ENCODE assay signal across 25 mouse cellular contexts in genomic region chr12:110319696-110320095, GRCm38 (mm10). TPM values are rescaled to one million over a fixed set of nuclear protein-coding genes. Genes with fewer than 3 reads are reported as not detected.
"Had no signal": no experiment of that assay in that cellular context is flagged by ENCODE, and none has a peak within 500 bp of the region (broad histone marks: within the 10 kb centered on the region; RNA-seq: fewer than 3 reads in every experiment).

No protein-coding gene starts in this region.

- H3K27ac ChIP-seq: lung, embryonic 15.5 days; macrophage; midbrain, embryonic 10.5 days; midbrain, embryonic 12.5 days; neural tube, embryonic 13.5 days; neural tube, embryonic 15.5 days had no signal

- DNase-seq: lung, adult 2 months; lung, postnatal 14 days; lung, postnatal 36 days; midbrain, embryonic 14.5 days; retina, postnatal 1 day; right cerebral cortex, adult 18-20 months; right cerebral cortex, postnatal 25 days; right cerebral cortex, postnatal 4 days; spleen, adult 18-20 months; thymus, adult 18-20 months; thymus, postnatal 14 days; thymus, postnatal 36 days had no signal

- H3K9ac ChIP-seq: lung, embryonic 15.5 days; midbrain, embryonic 12.5 days; neural tube, embryonic 13.5 days; neural tube, embryonic 15.5 days had no signal

- H3K27me3 ChIP-seq: lung, embryonic 15.5 days; midbrain, embryonic 12.5 days; neural tube, embryonic 13.5 days; neural tube, embryonic 15.5 days had no signal

- H3K4me3 ChIP-seq: lung, embryonic 15.5 days; midbrain, embryonic 10.5 days; midbrain, embryonic 12.5 days; myocyte; neural tube, embryonic 13.5 days; neural tube, embryonic 15.5 days had no signal

- H3K4me1 ChIP-seq: lung, embryonic 15.5 days; midbrain, embryonic 10.5 days; midbrain, embryonic 12.5 days; neural tube, embryonic 13.5 days; neural tube, embryonic 15.5 days had no signal

- H3K36me3 ChIP-seq: lung, embryonic 15.5 days; midbrain, embryonic 10.5 days; midbrain, embryonic 12.5 days; neural tube, embryonic 13.5 days; neural tube, embryonic 15.5 days had no signal

- ATAC-seq: lung, postnatal 0 days; midbrain, embryonic 16.5 days had no signal

- H3K9me3 ChIP-seq: lung, embryonic 15.5 days; midbrain, embryonic 12.5 days; neural tube, embryonic 15.5 days had no signal

RNA-seq across cellular contexts. Expression of gene Dio3, which starts 40.8 kb away (rescaled TPM):
- total RNA-seq: megakaryocyte progenitor cell, adult 5-6 weeks; megakaryocyte-erythroid progenitor cell, adult 5-6 weeks had no signal
- polyA plus RNA-seq: macrophage; myocyte; small intestine, adult 2 months; thymus, postnatal 0 days had no signal
